Mouse (Mus musculus): ENCODE data around the gene Mpp5. TPM values are rescaled to one million over a fixed set of nuclear protein-coding genes. Genes with fewer than 3 reads are reported as not detected.
A peak's percentile ranks its signal among the peaks of the same experiment; 100 is the strongest.

Mpp5 gene
- polyA plus RNA-seq, 1 experiment from 2014 or later, result 16.1 TPM

DNA sequence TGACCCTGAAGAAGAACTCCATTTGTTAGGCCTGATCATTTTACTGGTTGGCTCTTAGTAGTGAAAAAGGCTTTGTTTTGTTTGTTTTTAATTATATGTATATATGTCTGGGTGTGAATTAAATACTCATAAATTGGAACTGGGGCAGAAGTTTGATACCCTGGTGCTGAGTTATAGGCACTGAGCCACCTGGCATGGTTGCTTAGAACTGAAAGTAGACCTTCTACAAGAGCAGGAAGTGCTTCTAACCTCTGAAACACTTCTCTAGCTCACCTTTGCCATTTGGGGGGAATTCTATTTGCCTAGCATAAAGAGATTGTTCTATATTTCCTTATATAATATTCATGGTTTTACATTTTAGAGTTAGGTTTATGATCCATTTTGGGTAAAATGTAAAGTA lies 13.3 kb downstream of the Mpp5 start:
- H3K36me3 ChIP-seq (ENCODE audit: control insufficient read depth, insufficient read depth, low read length), result no peaks in the 10 kb centered on the region
- no peak for DNase-seq (ENCODE audit: low spot score)

DNA sequence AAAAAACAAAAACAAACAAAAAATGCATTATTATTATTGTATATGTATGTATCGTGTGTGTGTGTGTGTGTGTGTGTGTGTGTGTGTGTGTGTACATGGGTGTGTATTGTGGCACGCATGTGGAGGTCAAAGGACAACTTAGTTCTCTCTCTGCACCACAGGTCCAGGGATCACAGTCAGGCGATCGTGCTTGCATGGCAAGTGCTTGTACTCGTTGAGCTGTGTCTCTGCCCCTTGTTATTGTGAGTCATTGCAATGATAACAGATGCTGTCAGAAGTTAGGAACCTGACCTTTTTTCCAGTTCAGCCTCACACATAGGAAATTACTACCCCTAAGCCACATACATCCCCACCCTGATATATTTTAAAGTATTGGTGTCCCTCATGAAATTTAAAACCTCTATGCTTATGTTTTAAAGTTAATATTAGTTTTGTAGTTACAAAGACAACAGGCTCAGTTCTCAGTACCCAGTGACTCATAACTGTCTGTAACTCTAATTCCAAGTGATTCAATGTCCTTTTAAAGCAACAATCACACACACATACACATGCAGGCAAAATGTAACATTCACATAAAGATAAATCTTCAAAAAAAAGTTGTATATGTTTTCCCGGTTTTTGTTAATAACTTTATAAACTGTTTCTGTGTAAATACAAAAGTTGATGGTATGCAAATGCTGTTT lies 20.5 kb downstream of the Mpp5 start:
- ATAC-seq (no peak), DNase-seq (ENCODE audit: low spot score) (no peak)
- no peaks in the 10 kb centered on the region for H3K9me3 ChIP-seq (replicated peaks; ENCODE audit: control insufficient read depth, low read length)
- 91% methylated on average over 6 of the region's 6 CpGs for WGBS
- H3K27me3 ChIP-seq (replicated peaks; ENCODE audit: control insufficient read depth, insufficient read depth, low read length), result no peaks in the 10 kb centered on the region
- H3K9ac ChIP-seq (ENCODE audit: low read length), result no peak overlapping the region
- H3K36me3 ChIP-seq (ENCODE audit: control insufficient read depth, insufficient read depth, low read length), result no peaks in the 10 kb centered on the region
- no peaks in the 10 kb centered on the region for H3K4me1 ChIP-seq (ENCODE audit: control insufficient read depth, insufficient read depth, low read length)
- H3K4me2 ChIP-seq (ENCODE audit: low read length), result no peak overlapping the region
- H3K4me3 ChIP-seq (ENCODE audit: low read depth, low read length), result no peak overlapping the region
- H3K27ac ChIP-seq (ENCODE audit: low read depth, low read length), result no peak overlapping the region

More for the DNA sequence above, 13.3 kb downstream of the Mpp5 start:
- Histone ChIP-seq H3K9ac (ENCODE audit: low read length) (no peak overlapping the region), H3K9me3 (replicated peaks; ENCODE audit: control insufficient read depth, low read length) (no peaks in the 10 kb centered on the region), H3K27me3 (replicated peaks; ENCODE audit: control insufficient read depth, insufficient read depth, low read length) (no peaks in the 10 kb centered on the region), H3K4me1 (ENCODE audit: control insufficient read depth, insufficient read depth, low read length) (no peaks in the 10 kb centered on the region), H3K27ac (ENCODE audit: low read depth, low read length) (no peak overlapping the region), H3K4me2 (ENCODE audit: low read length) (no peak overlapping the region), H3K4me3 (ENCODE audit: low read depth, low read length) (no peak overlapping the region)
- no peak for ATAC-seq

DNA sequence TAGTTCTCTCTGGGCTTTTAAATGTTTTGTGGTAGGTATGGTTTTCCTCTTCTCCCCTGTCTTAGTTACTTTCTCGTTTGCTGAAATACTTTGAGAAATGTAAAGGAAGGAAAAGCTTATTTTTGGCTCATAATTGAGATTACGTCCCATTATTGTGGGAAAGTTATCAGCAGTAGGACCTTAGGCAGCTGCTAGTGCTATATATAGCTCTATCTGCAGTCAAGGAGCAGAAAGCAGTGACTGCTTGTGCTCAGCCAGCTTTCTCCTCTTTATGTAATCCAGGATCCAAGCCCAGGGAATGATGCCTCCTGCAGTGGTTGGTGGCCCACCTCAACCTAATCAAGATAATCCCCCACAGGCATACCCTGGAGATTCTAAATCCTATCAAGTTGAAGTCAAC lies 24.5 kb downstream of the Mpp5 start:
- Histone ChIP-seq H3K27ac (ENCODE audit: low read depth, low read length) (no peak overlapping the region), H3K4me1 (ENCODE audit: control insufficient read depth, insufficient read depth, low read length) (peaks cover 5% of the 10 kb centered on the region), H3K36me3 (ENCODE audit: control insufficient read depth, insufficient read depth, low read length) (no peaks in the 10 kb centered on the region), H3K27me3 (replicated peaks; ENCODE audit: control insufficient read depth, insufficient read depth, low read length) (no peaks in the 10 kb centered on the region), H3K9me3 (replicated peaks; ENCODE audit: control insufficient read depth, low read length) (no peaks in the 10 kb centered on the region), H3K4me3 (ENCODE audit: low read depth, low read length) (no peak overlapping the region), H3K9ac (ENCODE audit: low read length) (no peak overlapping the region), H3K4me2 (ENCODE audit: low read length) (no peak overlapping the region)
- 91% methylated on average over 2 of the region's 2 CpGs for WGBS
- DNase-seq (ENCODE audit: low spot score), result no peak
- ATAC-seq, result no peak

DNA sequence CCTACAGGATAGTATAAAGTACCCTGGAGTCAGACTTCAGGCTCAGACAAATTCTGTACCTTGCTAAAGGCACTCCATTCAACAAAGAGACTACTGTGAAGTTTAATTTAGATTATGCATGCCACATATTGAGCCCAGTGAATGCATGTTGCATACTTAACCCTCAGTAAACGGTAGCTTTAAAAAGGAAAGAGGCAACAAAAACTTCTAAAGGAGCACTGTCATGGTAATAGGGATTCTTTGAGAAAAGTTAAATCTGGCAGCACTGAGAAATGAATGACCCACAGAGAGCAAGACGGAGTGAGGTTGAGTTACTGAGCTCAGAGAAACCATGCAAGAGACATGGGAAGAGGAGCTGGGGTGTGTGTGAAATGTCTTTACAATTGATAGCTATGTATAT lies 29.2 kb downstream of the Mpp5 start:
- peak; percentile 62 for ATAC-seq
- H3K36me3 ChIP-seq (ENCODE audit: control insufficient read depth, insufficient read depth, low read length), result no peaks in the 10 kb centered on the region
- H3K9me3 ChIP-seq (replicated peaks; ENCODE audit: control insufficient read depth, low read length), result no peaks in the 10 kb centered on the region
- 0 out of 2 replicates have a peak overlapping the region, but pooled peaks have one; percentile 3 for H3K4me2 ChIP-seq (ENCODE audit: low read length)
- no peak overlapping the region for H3K9ac ChIP-seq (ENCODE audit: low read length)
- peaks cover 5% of the 10 kb centered on the region for H3K4me1 ChIP-seq (ENCODE audit: control insufficient read depth, insufficient read depth, low read length)
- H3K27me3 ChIP-seq (replicated peaks; ENCODE audit: control insufficient read depth, insufficient read depth, low read length), result no peaks in the 10 kb centered on the region
- H3K4me3 ChIP-seq (ENCODE audit: low read depth, low read length), result no peak overlapping the region
- 0% methylated on average over 2 of the region's 2 CpGs for WGBS
- peak; percentile 36 for DNase-seq (ENCODE audit: low spot score)
- no peak overlapping the region for H3K27ac ChIP-seq (ENCODE audit: low read depth, low read length)

DNA sequence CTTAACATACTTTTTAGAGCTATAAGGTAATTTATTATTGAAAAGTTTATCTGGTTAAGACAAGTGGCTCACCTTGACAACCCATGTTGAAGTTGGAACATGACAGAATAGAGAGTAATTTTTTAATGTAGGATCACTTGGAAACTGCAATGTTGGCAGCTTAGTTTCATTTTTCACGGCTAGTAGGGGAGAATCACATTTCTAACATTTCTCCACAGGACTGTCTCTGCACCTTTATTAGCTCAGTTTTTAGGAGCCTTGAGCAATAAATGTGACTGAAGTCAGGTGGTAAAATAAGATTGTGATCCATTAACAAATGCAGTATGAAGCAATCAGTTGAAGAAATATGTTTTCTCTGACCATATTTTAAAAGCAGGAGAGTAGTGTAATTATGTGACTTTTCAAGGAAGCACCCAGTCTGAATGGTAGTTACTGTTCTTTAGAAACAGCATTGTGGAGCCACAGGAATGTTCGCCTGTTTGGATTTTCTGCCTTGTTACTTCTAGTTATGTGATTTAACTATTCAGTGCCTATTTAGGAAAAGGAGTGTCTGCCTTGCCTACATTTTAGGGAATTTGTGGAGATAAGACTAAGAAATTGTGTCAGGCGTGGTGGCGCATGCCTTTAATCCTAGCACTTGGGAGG lies 29.8 kb downstream of the Mpp5 start:
- no peaks in the 10 kb centered on the region for H3K27me3 ChIP-seq (replicated peaks; ENCODE audit: control insufficient read depth, insufficient read depth, low read length)
- no peak overlapping the region for H3K4me3 ChIP-seq (ENCODE audit: low read depth, low read length)
- H3K4me2 ChIP-seq (ENCODE audit: low read length), result no peak overlapping the region
- H3K4me1 ChIP-seq (ENCODE audit: control insufficient read depth, insufficient read depth, low read length), result peaks cover 5% of the 10 kb centered on the region
- no peak for ATAC-seq
- no peak overlapping the region for H3K9ac ChIP-seq (ENCODE audit: low read length)
- WGBS, result 47% methylated on average over 4 of the region's 4 CpGs
- no peaks in the 10 kb centered on the region for H3K9me3 ChIP-seq (replicated peaks; ENCODE audit: control insufficient read depth, low read length)
- no peaks in the 10 kb centered on the region for H3K36me3 ChIP-seq (ENCODE audit: control insufficient read depth, insufficient read depth, low read length)
- H3K27ac ChIP-seq (ENCODE audit: low read depth, low read length), result no peak overlapping the region
- DNase-seq (ENCODE audit: low spot score), result no peak

DNA sequence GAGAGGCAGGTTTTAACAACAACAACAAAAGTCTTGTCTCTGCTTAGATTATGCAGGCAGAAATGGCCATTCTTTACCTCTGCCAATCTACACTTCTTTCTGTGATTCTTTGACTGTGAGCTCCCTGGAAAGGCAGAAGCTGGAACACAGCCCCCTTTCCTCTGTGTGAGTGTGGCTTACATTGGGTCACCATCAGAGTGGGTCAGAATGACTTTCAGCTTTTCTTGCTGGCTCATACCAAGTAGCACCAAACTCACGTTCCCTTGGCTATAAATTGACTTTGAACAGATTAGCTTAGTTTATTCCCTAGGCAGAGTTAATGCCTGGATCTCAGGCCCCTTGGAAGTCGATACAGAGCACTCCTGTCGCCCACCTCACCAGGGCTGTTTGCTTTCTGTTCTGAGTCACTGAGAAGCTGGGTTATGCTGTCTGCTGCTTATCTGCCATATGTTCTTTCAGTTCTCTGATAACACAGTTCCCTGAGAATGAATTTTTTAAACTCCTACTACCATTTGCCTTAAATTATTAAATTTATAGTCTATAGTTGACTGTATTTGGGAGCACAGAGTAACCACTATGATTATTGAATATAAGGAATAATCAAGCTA lies 39.7 kb downstream of the Mpp5 start:
- Histone ChIP-seq H3K9ac (ENCODE audit: low read length) (no peak overlapping the region), H3K36me3 (ENCODE audit: control insufficient read depth, insufficient read depth, low read length) (no peaks in the 10 kb centered on the region), H3K27me3 (replicated peaks; ENCODE audit: control insufficient read depth, insufficient read depth, low read length) (no peaks in the 10 kb centered on the region), H3K27ac (ENCODE audit: low read depth, low read length) (no peak overlapping the region), H3K4me2 (ENCODE audit: low read length) (no peak overlapping the region), H3K9me3 (replicated peaks; ENCODE audit: control insufficient read depth, low read length) (no peaks in the 10 kb centered on the region), H3K4me3 (ENCODE audit: low read depth, low read length) (no peak overlapping the region), H3K4me1 (ENCODE audit: control insufficient read depth, insufficient read depth, low read length) (no peaks in the 10 kb centered on the region)
- ATAC-seq (no peak), DNase-seq (ENCODE audit: low spot score) (no peak)
- 72% methylated on average over 3 of the region's 3 CpGs for WGBS

DNA sequence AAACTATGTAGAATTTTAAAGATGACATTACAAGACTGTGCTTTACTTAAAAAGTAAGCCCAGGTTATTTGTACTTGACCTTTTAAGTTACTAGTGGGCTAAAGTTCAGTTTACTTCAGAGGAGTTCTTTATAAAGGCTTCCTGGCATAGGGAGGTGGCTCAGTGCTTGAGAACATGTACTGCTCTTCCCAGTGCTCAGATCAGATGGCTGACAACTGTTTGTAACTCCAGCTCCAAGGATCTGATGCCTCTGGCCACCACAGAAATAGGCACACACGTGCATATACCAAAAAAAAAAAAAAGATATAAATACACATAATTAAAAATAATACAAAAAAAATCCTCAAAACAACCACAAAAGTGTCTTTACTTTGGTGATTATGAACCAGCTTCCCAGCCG lies 42.1 kb downstream of the Mpp5 start:
- Histone ChIP-seq H3K27ac (ENCODE audit: low read depth, low read length) (no peak overlapping the region), H3K4me2 (ENCODE audit: low read length) (no peak overlapping the region), H3K9ac (ENCODE audit: low read length) (no peak overlapping the region), H3K9me3 (replicated peaks; ENCODE audit: control insufficient read depth, low read length) (no peaks in the 10 kb centered on the region), H3K27me3 (replicated peaks; ENCODE audit: control insufficient read depth, insufficient read depth, low read length) (no peaks in the 10 kb centered on the region), H3K4me3 (ENCODE audit: low read depth, low read length) (no peak overlapping the region), H3K4me1 (ENCODE audit: control insufficient read depth, insufficient read depth, low read length) (no peaks in the 10 kb centered on the region; the same call in 1 of the 2 replicates), H3K36me3 (ENCODE audit: control insufficient read depth, insufficient read depth, low read length) (no peaks in the 10 kb centered on the region)
- 89% methylated on average over 2 of the region's 2 CpGs for WGBS
- no peak for ATAC-seq
- no peak for DNase-seq (ENCODE audit: low spot score)

DNA sequence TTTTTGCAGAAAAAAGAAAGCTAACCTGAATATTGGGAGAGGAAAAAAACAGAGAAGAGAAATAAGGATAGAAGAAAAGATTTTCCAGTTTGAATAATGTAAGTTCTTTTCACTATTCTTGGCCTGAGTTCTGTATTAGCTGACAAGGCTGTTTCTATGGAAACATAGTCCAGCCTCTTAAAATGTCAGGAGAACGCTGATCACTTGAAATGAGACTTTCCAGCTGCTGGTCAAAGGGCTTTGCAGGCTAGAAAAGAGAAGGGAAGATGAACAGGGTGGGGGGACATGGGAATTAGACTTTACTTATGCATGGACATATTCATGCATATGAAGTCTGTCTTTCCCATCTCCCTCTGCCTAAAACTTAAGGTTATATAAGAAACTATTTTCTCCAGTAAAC lies 45.5 kb downstream of the Mpp5 start:
- Histone ChIP-seq H3K27me3 (replicated peaks; ENCODE audit: control insufficient read depth, insufficient read depth, low read length) (no peaks in the 10 kb centered on the region), H3K27ac (ENCODE audit: low read depth, low read length) (no peak overlapping the region), H3K9me3 (replicated peaks; ENCODE audit: control insufficient read depth, low read length) (no peaks in the 10 kb centered on the region), H3K4me3 (ENCODE audit: low read depth, low read length) (no peak overlapping the region), H3K4me2 (ENCODE audit: low read length) (no peak overlapping the region), H3K9ac (ENCODE audit: low read length) (no peak overlapping the region), H3K4me1 (ENCODE audit: control insufficient read depth, insufficient read depth, low read length) (no peaks in the 10 kb centered on the region; the same call in 1 of the 2 replicates), H3K36me3 (ENCODE audit: control insufficient read depth, insufficient read depth, low read length) (0 out of 2 replicates have a peak, but pooled peaks cover 4% of the 10 kb centered on the region)
- DNase-seq (ENCODE audit: low spot score) (peak; percentile 45), ATAC-seq (no peak)
- WGBS, result 14% methylated on average over 1 of the region's 1 CpGs

DNA sequence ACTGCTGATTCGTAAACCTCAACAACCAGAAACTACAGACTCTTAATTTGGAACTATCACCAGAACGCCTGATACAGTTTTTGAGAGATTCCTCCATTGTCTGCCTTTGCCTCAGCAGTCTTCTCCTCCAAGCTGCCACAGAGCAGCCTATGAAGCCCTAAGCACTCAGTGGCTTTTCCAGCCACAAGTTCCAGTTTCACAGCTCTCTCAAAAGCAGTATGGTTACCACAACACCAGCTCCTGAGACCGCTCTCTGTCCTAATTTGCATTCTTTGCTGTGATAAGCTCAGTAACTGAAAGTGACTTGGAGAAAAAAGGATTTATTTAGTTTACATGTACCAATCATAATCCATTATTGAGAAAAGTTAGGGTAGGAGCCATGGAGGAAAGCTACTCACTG lies 51.3 kb downstream of the Mpp5 start:
- no peak overlapping the region for H3K4me2 ChIP-seq (ENCODE audit: low read length)
- H3K27ac ChIP-seq (ENCODE audit: low read depth, low read length), result no peak overlapping the region
- H3K4me3 ChIP-seq (ENCODE audit: low read depth, low read length), result no peak overlapping the region
- H3K36me3 ChIP-seq (ENCODE audit: control insufficient read depth, insufficient read depth, low read length), result 0 out of 2 replicates have a peak, but pooled peaks cover 7% of the 10 kb centered on the region
- H3K4me1 ChIP-seq (ENCODE audit: control insufficient read depth, insufficient read depth, low read length), result no peaks in the 10 kb centered on the region
- no peak for DNase-seq (ENCODE audit: low spot score)
- WGBS, result 81% methylated on average over 3 of the region's 3 CpGs
- no peak overlapping the region for H3K9ac ChIP-seq (ENCODE audit: low read length)
- no peak for ATAC-seq
- no peaks in the 10 kb centered on the region for H3K27me3 ChIP-seq (replicated peaks; ENCODE audit: control insufficient read depth, insufficient read depth, low read length)
- no peaks in the 10 kb centered on the region for H3K9me3 ChIP-seq (replicated peaks; ENCODE audit: control insufficient read depth, low read length)

All from forebrain, embryonic 14.5 days (tissue).